Mouse (Mus musculus) hindlimb bud, embryonic 11.5 days (tissue): ENCODE measurements around the gene Qrich1.

Experiments used
- DNase-seq: peaks from one replicate; pipeline ENCODE4 v3.0.0-alpha.2; 2012; ENCODE audit warnings: low read depth, low spot score; ENCODE audit errors: extremely low spot score

The Qrich1 gene

GRCm38 (mm10) chr9:108563671-108564070, 47.1 kb downstream of the Qrich1 start:
- no peak for DNase-seq

DNA sequence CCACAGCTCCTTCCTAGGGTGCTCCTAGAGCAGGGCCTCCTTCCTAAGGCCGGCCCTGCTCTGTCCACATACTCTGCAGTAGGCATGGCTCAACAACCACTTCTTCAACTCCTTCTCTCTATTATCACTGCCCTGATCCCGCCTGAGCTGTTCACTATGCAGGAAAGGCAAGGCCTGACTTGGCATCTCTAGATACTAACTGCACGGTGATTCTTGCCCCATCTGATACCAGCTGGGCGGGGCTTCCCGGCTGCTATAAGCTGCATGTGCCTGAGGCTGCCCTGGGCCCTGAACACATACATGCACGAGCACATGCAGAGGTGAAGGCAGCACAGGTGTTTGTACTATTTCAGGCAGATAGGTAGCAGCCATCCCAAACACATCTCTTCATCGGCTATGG, 47.5 kb downstream of the Qrich1 start:
- DNase-seq, result no peak

DNA sequence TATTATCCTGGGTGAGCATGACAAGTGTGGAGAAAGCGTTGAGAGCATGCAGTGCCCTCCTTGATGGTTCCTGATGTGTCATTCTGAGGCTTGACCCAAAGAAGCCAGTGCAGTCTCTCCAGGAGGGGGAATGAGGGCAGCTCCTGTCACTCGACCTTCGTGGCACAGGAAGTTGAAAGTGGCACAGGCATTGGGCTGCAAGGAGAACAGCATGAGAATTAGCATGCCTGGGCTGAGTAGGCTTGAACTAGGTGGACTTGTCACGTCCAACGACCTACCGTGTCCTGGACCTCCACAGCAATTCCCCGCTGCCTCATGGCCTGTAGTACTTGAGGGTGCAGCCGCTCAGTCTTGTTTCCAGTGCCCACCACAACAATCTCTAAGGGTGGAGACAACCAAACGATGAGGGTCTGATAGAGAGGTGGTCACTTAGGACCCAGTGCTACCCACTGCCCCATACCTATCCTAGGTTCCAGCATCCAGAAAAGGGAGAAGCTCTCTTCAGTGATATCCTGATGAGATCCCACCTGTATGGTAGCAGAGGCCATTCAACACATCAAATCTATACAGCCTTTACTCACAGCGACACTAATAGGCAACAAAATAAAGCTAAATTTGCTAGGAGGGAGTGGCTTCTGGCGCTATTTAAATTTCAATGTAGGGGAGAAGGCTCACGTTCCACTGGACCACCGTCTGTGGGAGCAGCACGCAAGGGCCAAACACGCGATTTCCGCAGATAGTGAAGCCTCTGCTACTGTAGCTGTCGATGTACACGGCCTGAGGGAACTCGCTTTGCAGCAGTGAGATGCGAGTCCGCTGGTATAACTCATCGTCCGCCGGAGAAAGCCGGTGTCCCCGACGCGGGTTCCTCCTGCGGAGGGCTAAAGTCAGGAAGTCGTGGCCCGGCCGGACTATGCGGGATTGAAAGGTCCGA, 49.5 kb downstream of the Qrich1 start:
- DNase-seq, result no peak

DNA sequence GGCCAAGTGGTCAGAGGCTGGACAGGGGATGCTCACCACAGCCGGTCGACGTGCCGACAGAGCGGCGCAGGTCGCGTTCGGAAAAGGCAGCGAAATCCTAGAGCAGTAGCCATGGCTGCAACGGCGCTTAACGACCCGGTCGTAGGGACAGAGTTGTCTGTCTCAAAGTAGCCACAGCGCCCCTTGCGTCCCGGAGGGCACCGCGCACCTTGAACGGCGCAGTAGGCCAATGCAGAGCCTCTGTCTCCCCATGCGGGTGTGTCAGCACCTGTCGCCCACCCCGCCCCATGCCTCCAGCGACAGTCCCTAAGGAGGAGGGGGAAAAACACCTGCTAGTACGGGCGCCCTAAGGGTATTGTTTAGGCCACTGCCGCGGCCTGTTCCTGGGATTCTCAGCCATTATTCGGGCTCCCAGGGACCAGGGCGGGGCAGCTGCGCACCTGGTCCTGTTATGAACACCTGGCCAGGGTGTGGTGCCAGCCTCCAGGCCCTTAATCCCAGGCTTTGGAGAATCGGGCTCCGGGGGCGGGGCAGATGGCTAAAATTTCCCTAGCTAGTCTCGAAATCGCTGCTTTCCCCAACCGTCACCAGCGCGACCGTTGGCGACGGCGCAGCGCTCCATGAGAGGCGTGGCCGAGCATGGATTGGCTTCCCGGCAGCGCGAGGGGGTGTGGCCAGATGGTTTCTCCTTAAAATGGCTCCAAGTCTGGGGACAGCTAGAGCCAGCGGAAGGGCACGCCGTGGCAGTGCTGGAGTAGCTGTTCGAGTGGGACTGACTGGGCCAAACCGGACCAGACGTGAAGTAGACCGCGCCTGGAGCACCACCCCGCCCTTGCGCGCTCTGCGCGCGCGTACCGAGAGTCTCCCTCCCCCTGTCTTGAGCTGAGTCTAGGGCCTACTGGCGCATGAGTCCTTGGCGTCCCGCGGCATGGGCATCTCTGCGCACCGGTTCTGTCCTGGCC, 50.5 kb downstream of the Qrich1 start, which contains the start of gene Ndufaf3:
Gene Ndufaf3, minus strand, starts transcription at position 620 of the 962 bp plus-strand sequence.
- DNase-seq, result no peak

GRCm38 (mm10) chr9:108567931-108568419, 51.4 kb downstream of the Qrich1 start:
- no peak for DNase-seq

- DNase-seq, result no peak
Observed at GRCm38 (mm10) chr9:108568511-108568921, 51.9 kb downstream of the Qrich1 start.

GRCm38 (mm10) chr9:108569381-108570206, 53.0 kb downstream of the Qrich1 start, which contains the start of gene Dalrd3:
Dalrd3 (plus strand) TSS chr9:108569886.
- peak; percentile 89 for DNase-seq

DNA sequence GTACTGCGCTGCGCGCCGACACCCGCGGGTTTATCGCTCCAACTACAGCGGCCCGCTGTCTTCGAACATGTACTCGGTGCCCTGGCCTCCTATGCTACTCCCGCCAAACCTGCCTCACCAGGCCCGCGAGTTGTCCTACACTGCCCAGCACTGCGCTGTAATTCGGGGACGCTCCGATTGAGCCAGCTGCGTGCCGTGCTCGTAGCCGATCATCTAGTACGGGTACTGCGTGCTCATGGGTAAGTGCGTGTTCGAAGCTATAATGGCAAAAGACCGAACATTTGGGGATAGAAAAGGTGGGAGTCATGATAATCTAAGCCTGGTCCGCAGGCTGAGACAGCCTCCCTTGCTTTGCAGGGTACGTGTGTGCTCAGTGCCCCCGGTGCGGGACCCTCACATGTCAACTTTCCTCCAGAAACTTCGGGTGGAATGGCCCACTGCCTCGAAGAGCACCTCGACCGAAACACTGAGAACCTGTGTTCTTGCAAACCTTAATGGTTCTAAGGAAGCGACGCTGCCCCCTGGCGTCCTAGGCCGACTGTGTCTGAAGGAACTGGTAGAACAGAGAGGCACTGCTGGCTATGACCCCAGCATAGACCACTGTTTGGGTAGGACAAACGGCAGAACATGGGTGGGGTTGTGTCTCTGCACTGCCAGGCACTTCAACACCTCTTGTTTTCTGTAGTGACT, 53.7 kb downstream of the Qrich1 start:
- DNase-seq, result no peak

DNA sequence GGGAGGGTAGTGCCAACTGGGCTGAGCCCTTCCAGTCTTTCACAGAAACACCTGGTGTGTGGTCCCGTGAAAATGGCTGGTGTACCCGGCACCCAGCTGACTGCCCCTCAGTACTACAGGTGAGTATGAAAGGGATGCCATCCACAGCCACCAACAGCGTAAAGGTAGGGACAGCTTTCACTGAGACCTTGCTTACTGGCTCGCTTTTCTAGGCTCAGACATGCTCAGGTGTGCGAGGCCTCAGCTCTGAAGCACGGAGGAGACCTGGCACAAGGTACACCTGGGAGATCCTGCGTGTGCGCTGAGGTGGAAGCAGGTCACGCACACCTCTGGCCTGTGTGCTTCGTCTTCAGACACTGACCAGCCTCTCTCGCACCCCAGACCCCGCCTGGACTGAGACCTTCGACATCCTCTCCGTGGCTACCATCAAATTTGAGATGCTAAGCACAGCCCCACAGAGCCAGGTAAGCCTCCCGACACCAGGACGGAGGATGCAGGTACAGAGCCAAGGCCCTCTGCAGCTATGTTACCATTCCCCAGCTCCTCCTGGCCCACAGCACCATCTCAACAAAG, 54.9 kb downstream of the Qrich1 start:
- no peak for DNase-seq

DNA sequence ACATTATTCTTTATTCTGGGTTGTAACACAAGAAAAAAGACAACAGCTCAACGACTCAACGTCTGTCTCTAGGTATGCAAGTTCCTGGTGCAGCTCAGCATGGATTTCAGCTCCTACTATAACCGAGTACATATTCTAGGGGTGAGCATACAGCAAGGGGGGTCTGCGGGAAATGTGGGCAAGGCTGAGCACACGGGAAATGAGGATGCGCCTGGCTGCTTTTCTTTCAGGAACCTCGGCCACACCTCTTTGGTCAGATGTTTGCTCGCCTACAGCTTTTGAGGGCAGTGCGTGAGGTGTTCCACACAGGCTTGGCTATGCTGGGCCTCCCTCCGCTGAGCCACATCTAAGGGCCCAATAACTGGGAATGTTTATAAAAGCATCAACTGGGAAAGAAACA, 55.7 kb downstream of the Qrich1 start:
- no peak for DNase-seq

- no peak for DNase-seq
Observed at GRCm38 (mm10) chr9:108573774-108574690, 57.4 kb downstream of the Qrich1 start.

GRCm38 (mm10) chr9:108574921-108575320, 58.3 kb downstream of the Qrich1 start:
- no peak for DNase-seq

GRCm38 (mm10) chr9:108575321-108576297, 59.0 kb downstream of the Qrich1 start:
- DNase-seq, result no peak

- DNase-seq, result no peak
Observed at GRCm38 (mm10) chr9:108577025-108577424, 60.4 kb downstream of the Qrich1 start.

GRCm38 (mm10) chr9:108577934-108578544, 61.4 kb downstream of the Qrich1 start:
- DNase-seq, result no peak

- DNase-seq, result peak; percentile 77
Observed at GRCm38 (mm10) chr9:108578545-108579343, 62.1 kb downstream of the Qrich1 start, which contains the start of gene Wdr6. Wdr6 (minus strand) TSS chr9:108578739.
